Mouse (Mus musculus) heart, postnatal 25 days (tissue): ENCODE measurements around the gene Bbs2. TPM values are rescaled to one million over a fixed set of nuclear protein-coding genes. Genes with fewer than 3 reads are reported as not detected.
A peak's percentile ranks its signal among the peaks of the same experiment; 100 is the strongest.
"Not testable (repeated sequence)": the region's sequence is repeated elsewhere in the genome, so short reads cannot be mapped to it uniquely, and the experiment has no call there.

Source experiments
- DNase-seq: peaks from one replicate; pipeline ENCODE4 v3.0.0; 2022; ENCODE audit warnings: low spot score
- intact Hi-C: fragments of 180-260 bp; cut with DNase I; formaldehyde crosslinking; loops from one replicate; pipeline ENCODE4 v1.15.1; 2025
- total RNA-seq, 2 experiments: library from RNA; stranded (reverse); gene quantifications; 2 replicates each; pipeline ENCODE4 v1.2.3; 2021

Bbs2 gene
- total RNA-seq, 2 experiments from 2014 or later: 4.2 to 7.4 TPM

GRCm38 (mm10) chr8:94107871-94108270 lies 9.1 kb upstream of the Bbs2 start:
- peak; percentile 5 for DNase-seq
- intact Hi-C loops: no loop called here

- DNase-seq: no peak
- intact Hi-C loops: loop anchor here (5.0 kb wide), 1 partner anchor 48 kb away; the partner anchor contains the start of gene Mt3
These were observed 5.4 kb upstream of the Bbs2 start for GRCm38 (mm10) chr8:94104146-94104545.

GRCm38 (mm10) chr8:94098996-94099395 lies 268 bp upstream of the Bbs2 start:
- intact Hi-C loops: loop anchor here (2.0 to 5.0 kb wide), 2 partner anchors 96 to 113 kb away; partner anchors contain the start of gene Nup93
- no peak for DNase-seq

GRCm38 (mm10) chr8:94094281-94094680 lies 4.4 kb downstream of the Bbs2 start:
- DNase-seq: no peak
- intact Hi-C loops: no loop called here

GRCm38 (mm10) chr8:94092848-94093247 lies 5.9 kb downstream of the Bbs2 start:
- no peak for DNase-seq
- intact Hi-C loops: no loop called here

- DNase-seq: no peak
- intact Hi-C loops: no loop called here
These were observed 9.0 kb downstream of the Bbs2 start for GRCm38 (mm10) chr8:94089715-94090114.

- intact Hi-C loops: no loop called here
- no peak for DNase-seq
These were observed 10.8 kb downstream of the Bbs2 start for GRCm38 (mm10) chr8:94087964-94088363.

GRCm38 (mm10) chr8:94076461-94077192 lies 22.1 kb downstream of the Bbs2 start:
- intact Hi-C loops: no loop called here
- DNase-seq: no peak

GRCm38 (mm10) chr8:94068793-94069192 lies 29.9 kb downstream of the Bbs2 start:
- DNase-seq: no peak
- intact Hi-C loops: no loop called here

GRCm38 (mm10) chr8:94066121-94066863 lies 32.4 kb downstream of the Bbs2 start:
- intact Hi-C loops: no loop called here
- no peak for DNase-seq

GRCm38 (mm10) chr8:94057157-94057854 lies 41.4 kb downstream of the Bbs2 start:
- intact Hi-C loops: loop anchor here (5.0 kb wide), 2 partner anchors 95 to 465 kb away; no protein-coding TSS in a partner anchor

GRCm38 (mm10) chr8:94052696-94053095 lies 46.0 kb downstream of the Bbs2 start:
- intact Hi-C loops: no loop called here
- DNase-seq: no peak

More at GRCm38 (mm10) chr8:94057157-94057854, 41.4 kb downstream of the Bbs2 start:
- DNase-seq: no peak

GRCm38 (mm10) chr8:94047845-94048244 lies 50.9 kb downstream of the Bbs2 start:
- no peak for DNase-seq
- intact Hi-C loops: no loop called here

GRCm38 (mm10) chr8:94037806-94038205 lies 60.9 kb downstream of the Bbs2 start:
- intact Hi-C loops: loop anchor here (10.0 kb wide), 1 partner anchor 373 kb away; no protein-coding TSS in a partner anchor
- DNase-seq: no peak

- peak; percentile 92 for DNase-seq
- intact Hi-C loops: loop anchor here (10.0 kb wide), 1 partner anchor 372 kb away; no protein-coding TSS in a partner anchor
These were observed 61.7 kb downstream of the Bbs2 start, which contains the start of the genes Nudt21 and Ogfod1 for GRCm38 (mm10) chr8:94036944-94037524. Gene Nudt21, minus strand, starts transcription at chr8:94037031. Gene Ogfod1, plus strand, starts transcription at chr8:94037198.

- not testable (repeated sequence) for DNase-seq
- intact Hi-C loops: loop anchor here (10.0 kb wide), 1 partner anchor 372 kb away; no protein-coding TSS in a partner anchor
These were observed 62.2 kb downstream of the Bbs2 start for GRCm38 (mm10) chr8:94036541-94036940.

GRCm38 (mm10) chr8:94035200-94035599 lies 63.5 kb downstream of the Bbs2 start:
- no peak for DNase-seq
- intact Hi-C loops: loop anchor here (2.0 to 10.0 kb wide), 2 partner anchors 24 to 370 kb away; no protein-coding TSS in a partner anchor

- intact Hi-C loops: loop anchor here (10.0 kb wide), 1 partner anchor 369 kb away; no protein-coding TSS in a partner anchor
- no peak for DNase-seq
These were observed 65.1 kb downstream of the Bbs2 start for GRCm38 (mm10) chr8:94033601-94034000.

- intact Hi-C loops: loop anchor here (10.0 kb wide), 1 partner anchor 365 kb away; no protein-coding TSS in a partner anchor
- no peak for DNase-seq
These were observed 69.0 kb downstream of the Bbs2 start for GRCm38 (mm10) chr8:94029701-94030100.
